Mouse (Mus musculus) left cerebral cortex, postnatal 10 days (tissue): ENCODE measurements around the gene Melk. TPM values are rescaled to one million over a fixed set of nuclear protein-coding genes. Genes with fewer than 3 reads are reported as not detected.

Experiments
- DNase-seq, 2 experiments: peaks; one replicate each; pipeline ENCODE4 v3.0.0; 2021 to 2022; ENCODE audit warnings: low spot score in 2 of 2, mixed read lengths in 1 of 2; ENCODE audit errors: extremely low spot score in 1 of 2
- intact Hi-C: fragments of 180-260 bp; cut with DNase I; formaldehyde crosslinking; loops from one replicate; pipeline ENCODE4 v1.15.1; 2025
- total RNA-seq, 2 experiments: library from RNA; stranded (reverse); gene quantifications; 2 replicates each; pipeline ENCODE4 v1.2.3; 2021

Gene Melk
- total RNA-seq, 2 experiments from 2014 or later: 1.4 to 1.8 TPM

DNA sequence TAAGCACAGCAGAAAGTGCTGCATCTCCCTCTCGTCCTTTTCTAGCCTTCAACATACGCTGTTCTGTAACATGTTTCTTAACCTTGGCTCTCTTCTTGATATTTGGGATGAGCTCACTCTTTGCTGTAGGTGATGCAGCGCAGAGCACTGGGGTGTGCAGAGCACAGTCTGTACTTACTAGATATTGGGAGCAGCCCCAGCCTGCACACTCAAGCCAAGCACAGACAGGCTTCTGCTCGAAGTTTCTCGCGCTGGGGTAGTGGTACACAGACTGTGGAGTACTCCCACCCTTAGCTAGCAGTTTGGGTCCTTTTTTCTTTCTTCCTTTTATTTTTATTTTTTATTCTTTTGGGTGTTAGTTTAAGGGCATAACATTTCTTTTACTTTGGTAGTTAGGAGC, 19.8 kb downstream of the Melk start:
- no peak for DNase-seq
- intact Hi-C loops: loop anchor here (10.0 kb wide), 2 partner anchors 244 to 344 kb away; no protein-coding TSS in a partner anchor

DNA sequence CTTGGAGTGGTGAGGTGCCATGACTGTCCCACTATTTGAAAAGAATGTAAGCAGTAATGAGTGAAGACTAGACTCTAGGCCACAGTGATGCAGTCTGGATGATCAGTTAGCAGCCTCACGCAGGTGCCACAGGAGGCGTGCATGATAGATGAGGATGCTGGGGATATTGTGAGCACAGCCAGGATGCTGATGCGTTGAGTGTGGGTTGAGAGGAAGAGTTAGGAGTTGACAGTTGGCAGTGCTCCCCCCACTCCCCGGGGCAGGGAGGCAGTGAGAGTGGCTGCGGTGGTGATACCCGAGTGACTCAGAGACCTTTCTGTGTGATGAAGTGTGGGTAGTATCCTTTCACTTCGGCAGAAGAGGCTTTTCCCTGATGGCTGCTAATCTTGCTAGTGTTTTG, 21.4 kb downstream of the Melk start:
- intact Hi-C loops: loop anchor here (10.0 kb wide), 2 partner anchors 243 to 343 kb away; no protein-coding TSS in a partner anchor
- DNase-seq: no peak

DNA sequence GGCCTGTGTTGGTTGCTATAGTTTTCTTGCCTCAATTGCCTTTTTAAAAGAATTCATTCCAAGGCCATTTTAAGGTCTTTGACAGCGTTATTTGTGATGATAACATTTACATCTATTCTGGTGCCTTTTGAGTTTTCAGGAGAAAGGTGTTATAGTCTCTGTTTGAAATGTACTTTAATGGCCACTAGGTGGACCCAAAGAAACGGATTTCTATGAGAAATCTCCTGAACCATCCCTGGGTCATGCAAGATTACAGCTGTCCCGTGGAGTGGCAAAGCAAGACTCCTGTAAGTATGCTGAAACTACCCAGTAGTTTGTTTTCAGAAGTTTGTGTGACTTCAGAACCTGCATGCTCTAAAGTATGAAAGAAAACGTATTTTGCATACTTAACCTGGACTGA, 24.8 kb downstream of the Melk start:
- intact Hi-C loops: loop anchor here (10.0 kb wide), 2 partner anchors 239 to 339 kb away; no protein-coding TSS in a partner anchor
- DNase-seq: peak in 1 of 2 experiments; percentile 12

DNA sequence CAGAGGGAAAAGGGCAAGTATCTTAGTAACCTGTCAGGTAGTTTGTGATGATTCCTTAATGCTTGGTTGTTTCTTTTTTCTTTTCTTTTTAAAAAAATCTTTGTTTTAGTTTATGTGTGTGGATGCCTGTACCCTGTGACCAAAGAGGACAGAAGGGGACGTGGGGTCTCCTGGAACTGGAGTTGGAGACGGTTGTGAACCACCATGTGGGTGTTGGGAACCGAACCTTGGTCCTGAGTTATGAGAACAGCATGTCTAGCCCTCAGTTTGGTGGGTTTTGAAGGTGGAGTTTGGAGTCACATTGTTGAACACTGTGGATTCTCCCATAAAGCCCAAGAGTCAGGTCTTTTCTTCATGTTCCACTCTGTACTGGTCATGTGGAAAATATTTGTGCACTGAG, 26.0 kb downstream of the Melk start:
- intact Hi-C loops: loop anchor here (10.0 kb wide), 2 partner anchors 238 to 338 kb away; no protein-coding TSS in a partner anchor
- DNase-seq: no peak

GRCm38 (mm10) chr4:44327976-44328375, 27.3 kb downstream of the Melk start:
- DNase-seq: no peak
- intact Hi-C loops: loop anchor here (10.0 kb wide), 2 partner anchors 237 to 337 kb away; no protein-coding TSS in a partner anchor

DNA sequence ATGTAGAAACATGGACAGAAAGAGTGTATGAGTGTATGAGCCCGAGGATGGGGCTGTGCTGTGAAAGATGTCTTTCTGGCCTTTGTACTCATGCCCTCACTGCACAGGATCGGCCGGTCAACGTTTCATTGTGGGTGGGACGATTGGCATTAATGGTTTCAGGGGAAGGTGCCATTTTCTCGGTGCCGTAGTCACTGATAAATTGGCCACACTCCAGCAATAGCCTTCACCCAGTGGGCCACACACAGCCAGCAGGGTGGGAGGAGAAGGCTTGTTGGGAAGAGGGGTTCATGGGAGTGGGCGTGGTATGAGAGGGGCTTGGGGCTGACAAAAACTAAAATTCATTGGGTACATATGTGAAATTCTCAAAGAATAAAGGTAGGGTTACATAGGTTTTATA, 34.3 kb downstream of the Melk start:
- intact Hi-C loops: no loop called here
- no peak for DNase-seq

DNA sequence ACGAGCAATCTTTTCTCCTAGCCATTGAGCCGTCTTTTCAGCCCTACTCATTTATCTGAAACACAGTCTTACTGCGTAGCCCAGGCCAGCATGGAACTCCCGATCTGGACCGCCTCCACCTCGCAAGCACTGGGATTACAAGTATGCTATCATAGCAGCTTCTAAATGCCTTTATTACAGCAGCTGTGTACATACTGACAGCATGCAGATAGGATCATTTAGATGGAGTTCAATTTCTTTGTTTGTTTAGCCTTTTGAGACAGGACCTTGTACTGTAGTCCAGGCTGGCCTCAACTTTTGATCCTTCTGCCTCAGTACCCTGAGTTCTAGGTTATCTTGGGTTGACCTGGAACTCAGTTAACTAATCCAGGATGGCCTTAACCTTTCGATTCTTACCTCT, 61.0 kb downstream of the Melk start:
- no peak for DNase-seq

DNA sequence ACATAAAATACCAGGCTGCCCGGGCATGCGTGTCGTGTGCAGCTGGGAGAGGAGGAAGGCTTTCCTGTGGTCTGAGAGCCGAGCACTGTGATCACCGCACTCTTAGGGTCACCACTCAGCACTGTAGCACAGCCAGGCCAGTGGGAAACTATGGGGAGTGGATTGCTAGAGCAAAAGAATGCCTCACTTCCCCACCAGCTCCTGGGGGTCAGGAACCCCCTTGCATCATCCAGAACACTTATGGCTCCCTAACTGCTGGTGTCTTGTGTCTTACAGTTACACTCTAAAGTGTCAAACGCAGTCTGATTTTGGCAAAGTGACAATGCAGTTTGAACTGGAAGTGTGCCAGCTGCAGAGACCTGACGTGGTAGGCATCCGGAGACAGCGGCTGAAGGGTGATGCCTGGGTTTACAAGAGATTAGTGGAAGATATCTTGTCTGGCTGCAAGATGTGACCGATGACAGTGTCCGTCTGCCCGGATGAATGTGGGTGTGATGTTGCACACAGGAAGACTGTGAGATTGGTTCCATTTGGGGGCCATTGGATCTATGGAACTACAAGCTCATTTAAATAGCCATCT, 62.8 kb downstream of the Melk start:
- DNase-seq: peak in 1 of 2 experiments; percentile 5
- intact Hi-C loops: no loop called here

More for the DNA sequence above, 61.0 kb downstream of the Melk start:
- intact Hi-C loops: no loop called here

DNA sequence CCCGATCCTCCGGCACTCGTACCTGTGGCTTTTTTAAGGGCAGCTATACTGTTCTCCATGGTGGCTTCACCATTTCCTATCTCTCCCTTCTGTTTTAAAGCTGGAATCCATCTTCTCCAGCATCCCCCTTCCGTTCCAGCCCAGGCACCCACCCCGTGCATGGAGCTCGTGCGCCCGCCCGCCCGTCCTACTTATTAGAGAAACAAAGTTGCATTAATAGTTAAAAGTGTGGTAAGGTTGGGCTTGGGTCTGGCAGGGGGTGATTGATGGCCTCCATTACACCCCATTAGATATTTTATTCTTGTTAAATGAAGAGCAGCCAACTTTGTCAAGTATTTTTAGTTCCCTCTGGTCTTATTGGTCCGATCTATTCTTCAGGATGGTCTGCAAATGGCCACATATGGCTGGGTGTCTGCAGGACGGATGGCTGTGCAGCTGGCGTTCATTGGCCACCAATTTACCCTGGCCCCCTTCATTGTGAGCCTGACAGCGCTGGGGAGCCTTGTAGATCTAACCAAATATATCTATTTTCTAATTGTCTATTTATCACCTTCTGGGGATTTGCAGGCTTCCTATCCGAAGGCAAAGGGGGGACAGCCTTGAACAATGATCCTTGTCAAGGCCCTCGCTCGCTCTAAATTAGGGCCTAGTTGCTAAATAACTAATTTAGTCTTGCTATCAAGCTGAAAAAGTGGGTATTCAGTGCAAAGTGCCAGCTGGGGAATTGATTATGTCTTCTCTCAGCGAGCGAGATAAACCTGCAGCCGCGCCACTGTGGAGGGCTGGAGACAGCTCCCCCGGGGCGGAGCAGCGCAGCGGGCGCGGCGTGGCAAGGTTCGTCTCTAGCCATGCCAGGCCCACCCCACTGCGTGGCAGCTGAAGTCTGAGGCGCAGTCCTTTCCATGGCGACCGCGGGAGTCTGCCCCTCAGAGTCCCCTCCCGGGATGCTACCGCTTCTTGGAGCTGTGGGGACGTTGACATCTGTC, 91.8 kb downstream of the Melk start:
- intact Hi-C loops: no loop called here
- no peak for DNase-seq

DNA sequence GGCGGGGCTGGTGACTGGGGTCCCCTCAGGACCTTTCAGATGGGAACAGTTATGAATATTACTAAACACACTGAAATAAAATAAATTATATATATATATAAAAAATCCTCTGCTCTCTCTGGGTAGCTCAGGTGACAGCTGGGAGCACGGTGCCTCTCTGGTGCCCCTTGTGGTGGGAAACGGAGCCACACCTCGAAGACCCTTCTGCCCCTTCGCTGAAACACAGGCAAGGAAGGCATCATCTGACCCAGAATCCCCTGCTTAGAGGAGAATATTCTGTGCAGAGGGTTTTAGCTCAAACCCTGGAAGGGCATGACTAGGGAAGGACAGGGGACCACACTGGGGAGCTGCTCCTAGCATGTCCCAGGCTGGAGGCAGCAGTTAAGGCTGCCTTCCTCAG, 101.9 kb downstream of the Melk start:
- intact Hi-C loops: no loop called here
- DNase-seq: no peak

DNA sequence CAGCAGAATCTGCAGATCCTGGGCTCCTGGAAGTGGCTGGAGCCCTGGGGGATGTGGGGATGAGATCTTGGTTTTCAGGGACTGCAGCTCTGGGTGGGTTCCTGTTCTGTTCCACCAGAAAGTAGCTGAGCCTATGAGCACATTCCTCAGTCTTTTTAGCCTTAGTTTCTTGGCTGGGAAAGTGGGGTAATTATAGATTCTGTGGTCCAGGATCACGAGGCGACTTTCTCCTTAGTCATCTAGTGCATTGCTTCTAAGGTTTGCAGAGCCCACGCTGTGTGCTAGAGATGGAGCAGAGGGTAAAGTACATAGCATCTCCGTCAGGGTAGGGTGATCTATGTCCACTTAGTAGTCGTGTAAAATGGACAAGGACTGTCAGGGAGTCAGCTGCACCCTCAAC, 103.8 kb downstream of the Melk start:
- intact Hi-C loops: no loop called here
- no peak for DNase-seq

Other genes starting within 250 kb of the Melk start
- 10 to 100 TPM; 43.4 to 50.7 TPM for gene Gne, start 216.7 kb upstream of the Melk start, total RNA-seq
- 10 to 100 TPM; 64.9 to 80.8 TPM for gene Rnf38, start 67.1 kb upstream of the Melk start, total RNA-seq